Mouse (Mus musculus): ENCODE measurements around the gene Mcm10. TPM values are rescaled to one million over a fixed set of nuclear protein-coding genes. Genes with fewer than 3 reads are reported as not detected.

Gene Mcm10
- polyA plus RNA-seq, 1 experiment from 2014 or later, result 4.4 TPM

- WGBS (ENCODE audit: missing documents), result 89% methylated on average over 13 of the region's 13 CpGs
- no peaks in the 10 kb centered on the region for H3K79me2 ChIP-seq (ENCODE audit: inconsistent target)
- H3K27ac ChIP-seq, result no peak overlapping the region
- no peak overlapping the region for H3K4me3 ChIP-seq (ENCODE audit: inconsistent target)
- peaks cover 26% of the 10 kb centered on the region for H3K36me3 ChIP-seq (ENCODE audit: inconsistent target)
Measured at GRCm38 (mm10) chr2:5039350-5040170, 27.0 kb upstream of the Mcm10 start.

- peaks cover 26% of the 10 kb centered on the region for H3K36me3 ChIP-seq (ENCODE audit: inconsistent target)
- H3K4me3 ChIP-seq (ENCODE audit: inconsistent target), result no peak overlapping the region
- WGBS (ENCODE audit: missing documents), result 93% methylated on average over 5 of the region's 5 CpGs
- H3K27ac ChIP-seq, result no peak overlapping the region
- no peaks in the 10 kb centered on the region for H3K79me2 ChIP-seq (ENCODE audit: inconsistent target)
Measured at GRCm38 (mm10) chr2:5038320-5038719, 25.7 kb upstream of the Mcm10 start.

GRCm38 (mm10) chr2:5037390-5037789 is 24.8 kb upstream of the Mcm10 start:
- peaks cover 19% of the 10 kb centered on the region for H3K36me3 ChIP-seq (ENCODE audit: inconsistent target)
- no peak overlapping the region for H3K4me3 ChIP-seq (ENCODE audit: inconsistent target)
- 98% methylated on average over 3 of the region's 3 CpGs for WGBS (ENCODE audit: missing documents)
- no peak overlapping the region for H3K27ac ChIP-seq
- H3K79me2 ChIP-seq (ENCODE audit: inconsistent target), result no peaks in the 10 kb centered on the region

GRCm38 (mm10) chr2:5036411-5037076 is 24.0 kb upstream of the Mcm10 start:
- Histone ChIP-seq H3K36me3 (ENCODE audit: inconsistent target) (peaks cover 18% of the 10 kb centered on the region), H3K4me3 (ENCODE audit: inconsistent target) (no peak overlapping the region)
- 80% methylated on average over 10 of the region's 10 CpGs for whole genome bisulfite sequencing (ENCODE audit: missing documents)

GRCm38 (mm10) chr2:5035241-5035640 is 22.6 kb upstream of the Mcm10 start:
- H3K27ac ChIP-seq, result no peak overlapping the region

More at GRCm38 (mm10) chr2:5036411-5037076, 24.0 kb upstream of the Mcm10 start:
- H3K27ac ChIP-seq, result no peak overlapping the region
- no peaks in the 10 kb centered on the region for H3K79me2 ChIP-seq (ENCODE audit: inconsistent target)

GRCm38 (mm10) chr2:5034801-5035200 is 22.2 kb upstream of the Mcm10 start:
- Histone ChIP-seq H3K27ac (no peak overlapping the region), H3K79me2 (ENCODE audit: inconsistent target) (no peaks in the 10 kb centered on the region), H3K36me3 (ENCODE audit: inconsistent target) (peaks cover 34% of the 10 kb centered on the region), H3K4me3 (ENCODE audit: inconsistent target) (no peak overlapping the region)
- WGBS (ENCODE audit: missing documents), result 77% methylated on average over 8 of the region's 8 CpGs

More at GRCm38 (mm10) chr2:5035241-5035640, 22.6 kb upstream of the Mcm10 start:
- H3K4me3 ChIP-seq (ENCODE audit: inconsistent target), result no peak overlapping the region
- H3K36me3 ChIP-seq (ENCODE audit: inconsistent target), result peaks cover 31% of the 10 kb centered on the region
- WGBS (ENCODE audit: missing documents), result 92% methylated on average over 9 of the region's 9 CpGs
- H3K79me2 ChIP-seq (ENCODE audit: inconsistent target), result no peaks in the 10 kb centered on the region

- WGBS (ENCODE audit: missing documents), result 85% methylated on average over 9 of the region's 15 CpGs
- Histone ChIP-seq H3K36me3 (ENCODE audit: inconsistent target) (peaks cover 34% of the 10 kb centered on the region; the same call in 1 of the 2 replicates), H3K79me2 (ENCODE audit: inconsistent target) (no peaks in the 10 kb centered on the region), H3K27ac (no peak overlapping the region), H3K4me3 (ENCODE audit: inconsistent target) (no peak overlapping the region)
Measured at GRCm38 (mm10) chr2:5033546-5034420, 21.2 kb upstream of the Mcm10 start.

GRCm38 (mm10) chr2:5032665-5033064 is 20.1 kb upstream of the Mcm10 start:
- peaks cover 37% of the 10 kb centered on the region; the same call in 1 of the 2 replicates for H3K36me3 ChIP-seq (ENCODE audit: inconsistent target)
- H3K27ac ChIP-seq, result no peak overlapping the region
- 89% methylated on average over 5 of the region's 5 CpGs for WGBS (ENCODE audit: missing documents)
- no peaks in the 10 kb centered on the region for H3K79me2 ChIP-seq (ENCODE audit: inconsistent target)
- H3K4me3 ChIP-seq (ENCODE audit: inconsistent target), result no peak overlapping the region

GRCm38 (mm10) chr2:5031215-5031614 is 18.6 kb upstream of the Mcm10 start:
- 89% methylated on average over 6 of the region's 7 CpGs for WGBS (ENCODE audit: missing documents)
- no peaks in the 10 kb centered on the region for H3K79me2 ChIP-seq (ENCODE audit: inconsistent target)
- H3K36me3 ChIP-seq (ENCODE audit: inconsistent target), result peaks cover 50% of the 10 kb centered on the region; the same call in 1 of the 2 replicates
- no peak overlapping the region for H3K27ac ChIP-seq
- no peak overlapping the region for H3K4me3 ChIP-seq (ENCODE audit: inconsistent target)

- Histone ChIP-seq H3K79me2 (ENCODE audit: inconsistent target) (no peaks in the 10 kb centered on the region), H3K4me3 (ENCODE audit: inconsistent target) (no peak overlapping the region), H3K36me3 (ENCODE audit: inconsistent target) (peaks cover 50% of the 10 kb centered on the region; the same call in 1 of the 2 replicates), H3K27ac (no peak overlapping the region)
- 98% methylated on average over 4 of the region's 4 CpGs for WGBS (ENCODE audit: missing documents)
Measured at GRCm38 (mm10) chr2:5029808-5030207, 17.2 kb upstream of the Mcm10 start.

- WGBS (ENCODE audit: missing documents), result 93% methylated on average over 7 of the region's 7 CpGs
- peaks cover 50% of the 10 kb centered on the region; the same call in 1 of the 2 replicates for H3K36me3 ChIP-seq (ENCODE audit: inconsistent target)
- no peaks in the 10 kb centered on the region for H3K79me2 ChIP-seq (ENCODE audit: inconsistent target)
- no peak overlapping the region for H3K4me3 ChIP-seq (ENCODE audit: inconsistent target)
- no peak overlapping the region for H3K27ac ChIP-seq
Measured at GRCm38 (mm10) chr2:5028047-5028446, 15.5 kb upstream of the Mcm10 start.

GRCm38 (mm10) chr2:5027057-5027456 is 14.5 kb upstream of the Mcm10 start:
- H3K36me3 ChIP-seq (ENCODE audit: inconsistent target), result peaks cover 51% of the 10 kb centered on the region; the same call in 1 of the 2 replicates
- H3K79me2 ChIP-seq (ENCODE audit: inconsistent target), result no peaks in the 10 kb centered on the region

GRCm38 (mm10) chr2:5025162-5025733 is 12.7 kb upstream of the Mcm10 start:
- Histone ChIP-seq H3K27ac (no peak overlapping the region), H3K79me2 (ENCODE audit: inconsistent target) (no peaks in the 10 kb centered on the region), H3K36me3 (ENCODE audit: inconsistent target) (peaks cover 54% of the 10 kb centered on the region; the same call in 1 of the 2 replicates), H3K4me3 (ENCODE audit: inconsistent target) (no peak overlapping the region)
- WGBS (ENCODE audit: missing documents), result 78% methylated on average over 3 of the region's 4 CpGs

More at GRCm38 (mm10) chr2:5027057-5027456, 14.5 kb upstream of the Mcm10 start:
- 92% methylated on average over 6 of the region's 6 CpGs for WGBS (ENCODE audit: missing documents)
- no peak overlapping the region for H3K27ac ChIP-seq
- no peak overlapping the region for H3K4me3 ChIP-seq (ENCODE audit: inconsistent target)

Measured in macrophage (primary cell).